Mouse (Mus musculus) hindbrain, embryonic 16.5 days (tissue): ENCODE results near the gene Apobec2. TPM values are rescaled to one million over a fixed set of nuclear protein-coding genes. Genes with fewer than 3 reads are reported as not detected.

ENCODE experiments used
- ATAC-seq: fragments of 200-750 bp; cut with Nextera tagmentation; 2 replicates; pipeline ENCODE4 v1.8.0; 2017; ENCODE audit warnings: moderate TSS enrichment, moderate library complexity
- H3K27ac ChIP-seq: fragments of 300-500 bp; sonication (generic); 2 replicates; pipeline ENCODE4 v1.5.1; 2014; ENCODE audit warnings: low read depth, mild to moderate bottlenecking, control low read depth, low read length, moderate library complexity
- H3K27me3 ChIP-seq: fragments of 300-500 bp; sonication (generic); replicated peaks from 2 replicates; pipeline ENCODE4 v1.6.1; 2014; ENCODE audit warnings: low read length; ENCODE audit not compliant: control insufficient read depth, insufficient read depth
- H3K36me3 ChIP-seq: fragments of 300-500 bp; sonication (generic); 2 replicates; pipeline ENCODE4 v1.6.1; 2014; ENCODE audit warnings: mild to moderate bottlenecking, low read length, moderate library complexity, mixed read lengths; ENCODE audit not compliant: control insufficient read depth, insufficient read depth
- H3K4me1 ChIP-seq: fragments of 300-500 bp; sonication (generic); 2 replicates; pipeline ENCODE4 v1.6.1; 2014; ENCODE audit warnings: low read depth, low read length; ENCODE audit not compliant: control insufficient read depth, insufficient read depth
- H3K4me2 ChIP-seq: fragments of 300-500 bp; sonication (generic); 2 replicates; pipeline ENCODE4 v1.6.1; 2014; ENCODE audit warnings: mild to moderate bottlenecking, low read length, control low read depth, moderate library complexity
- H3K4me3 ChIP-seq: fragments of 300-500 bp; sonication (generic); 2 replicates; pipeline ENCODE4 v1.5.1; 2014; ENCODE audit warnings: mild to moderate bottlenecking, low read length, control low read depth, moderate library complexity
- H3K9ac ChIP-seq: fragments of 300-500 bp; sonication (generic); 2 replicates; pipeline ENCODE4 v1.6.1; 2014; ENCODE audit warnings: low read depth, mild to moderate bottlenecking, control low read depth, low read length, moderate library complexity
- H3K9me3 ChIP-seq: fragments of 300-500 bp; sonication (generic); 2 replicates; pipeline ENCODE4 v1.6.1; 2014; ENCODE audit warnings: mild to moderate bottlenecking, low read length, moderate library complexity; ENCODE audit not compliant: control insufficient read depth
- WGBS: fragments of 180-500 bp; shearing (Covaris S2); extraction: QIAGEN DNeasy Blood & Tissue Kit; methylation state at CpG from one replicate; pipeline ENCODE4 v1.1.7; 2014; 5-methylcytosine and 5-hydroxymethylcytosine counted together
- polyA plus RNA-seq: library from polyadenylated mRNA; unstranded; fragments of >200 nt; fragmentation: Nextera tagmentation; extraction: Ambion mirVana; gene quantifications from 2 replicates; pipeline ENCODE4 v1.2.1, GENCODE M21; 2015

Apobec2 gene
- polyA plus RNA-seq, 1 experiment from 2014 or later: 0.88 TPM

DNA sequence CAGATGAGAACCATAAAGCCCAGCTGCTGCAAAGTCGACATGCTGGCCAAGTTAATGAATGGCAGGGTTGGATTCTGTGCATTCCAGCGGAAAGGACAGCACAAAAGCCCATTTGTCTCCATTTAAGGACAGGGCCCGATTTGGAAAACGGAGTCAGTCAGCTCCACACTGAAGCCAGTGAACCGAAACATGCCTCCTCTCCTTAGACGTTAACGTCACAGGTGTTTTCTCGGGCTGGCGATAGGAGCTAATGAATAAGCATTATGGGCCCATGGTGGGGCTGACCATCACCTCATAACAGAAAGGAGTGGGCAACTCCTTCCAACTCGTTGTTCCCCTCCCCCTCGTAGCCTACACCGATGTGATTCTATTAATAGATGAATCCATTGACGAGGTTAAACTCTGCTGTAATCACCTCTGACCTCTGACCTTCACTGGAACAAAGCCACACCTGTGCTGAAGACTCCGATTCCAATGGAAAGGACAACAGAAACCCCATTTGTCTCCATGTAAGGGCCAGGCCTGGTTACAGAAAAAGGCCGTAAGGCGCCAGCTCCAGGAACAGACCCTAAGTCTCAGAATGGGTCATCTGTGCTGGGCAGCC lies 10.9 kb upstream of the Apobec2 start:
- ATAC-seq: no peak
- Histone ChIP-seq H3K9me3 (no peaks in the 10 kb centered on the region), H3K4me1 (no peaks in the 10 kb centered on the region), H3K4me2 (no peak overlapping the region), H3K9ac (no peak overlapping the region), H3K36me3 (no peaks in the 10 kb centered on the region), H3K27ac (no peak overlapping the region), H3K27me3 (no peaks in the 10 kb centered on the region), H3K4me3 (no peak overlapping the region)
- WGBS: 56% methylated on average over 16 of the region's 16 CpGs

- Histone ChIP-seq H3K4me3 (no peak overlapping the region), H3K27ac (no peak overlapping the region), H3K4me2 (no peak overlapping the region), H3K36me3 (no peaks in the 10 kb centered on the region), H3K4me1 (no peaks in the 10 kb centered on the region), H3K27me3 (no peaks in the 10 kb centered on the region), H3K9ac (no peak overlapping the region), H3K9me3 (no peaks in the 10 kb centered on the region)
- WGBS: 55% methylated on average over 7 of the region's 7 CpGs
- ATAC-seq: peak; percentile 56; the same call in 1 of the 2 replicates
These were observed 10.2 kb upstream of the Apobec2 start for GRCm38 (mm10) chr17:48442745-48443457.

GRCm38 (mm10) chr17:48437421-48437911 lies 4.7 kb upstream of the Apobec2 start:
- Histone ChIP-seq H3K9me3 (no peaks in the 10 kb centered on the region), H3K9ac (no peak overlapping the region), H3K27me3 (no peaks in the 10 kb centered on the region), H3K4me3 (no peak overlapping the region), H3K27ac (peak overlapping the region; percentile 59; the same call in 1 of the 2 replicates), H3K4me2 (no peak overlapping the region), H3K4me1 (peaks cover 1% of the 10 kb centered on the region; the same call in 1 of the 2 replicates), H3K36me3 (no peaks in the 10 kb centered on the region)
- WGBS: 35% methylated on average over 7 of the region's 7 CpGs
- ATAC-seq: peak; percentile 72

- no peak overlapping the region for H3K9ac ChIP-seq
- 85% methylated on average over 1 of the region's 1 CpGs for WGBS
- peaks cover 4% of the 10 kb centered on the region; the same call in 1 of the 2 replicates for H3K4me1 ChIP-seq
- H3K9me3 ChIP-seq: no peaks in the 10 kb centered on the region
- no peaks in the 10 kb centered on the region for H3K27me3 ChIP-seq
- no peak overlapping the region for H3K4me2 ChIP-seq
- no peak overlapping the region for H3K27ac ChIP-seq
- H3K36me3 ChIP-seq: no peaks in the 10 kb centered on the region
- no peak overlapping the region for H3K4me3 ChIP-seq
- ATAC-seq: no peak
These were observed 3.8 kb upstream of the Apobec2 start for GRCm38 (mm10) chr17:48436487-48436886.

GRCm38 (mm10) chr17:48434479-48434878 lies 1.7 kb upstream of the Apobec2 start:
- peaks cover 4% of the 10 kb centered on the region; the same call in 1 of the 2 replicates for H3K4me1 ChIP-seq
- no peak overlapping the region for H3K27ac ChIP-seq
- H3K9ac ChIP-seq: no peak overlapping the region
- no peak overlapping the region for H3K4me3 ChIP-seq
- H3K4me2 ChIP-seq: no peak overlapping the region
- H3K27me3 ChIP-seq: no peaks in the 10 kb centered on the region
- H3K36me3 ChIP-seq: no peaks in the 10 kb centered on the region
- no peaks in the 10 kb centered on the region for H3K9me3 ChIP-seq
- ATAC-seq: no peak
- WGBS: 79% methylated on average over 5 of the region's 5 CpGs

GRCm38 (mm10) chr17:48433689-48434330 lies 1.1 kb upstream of the Apobec2 start:
- WGBS: 74% methylated on average over 6 of the region's 6 CpGs

DNA sequence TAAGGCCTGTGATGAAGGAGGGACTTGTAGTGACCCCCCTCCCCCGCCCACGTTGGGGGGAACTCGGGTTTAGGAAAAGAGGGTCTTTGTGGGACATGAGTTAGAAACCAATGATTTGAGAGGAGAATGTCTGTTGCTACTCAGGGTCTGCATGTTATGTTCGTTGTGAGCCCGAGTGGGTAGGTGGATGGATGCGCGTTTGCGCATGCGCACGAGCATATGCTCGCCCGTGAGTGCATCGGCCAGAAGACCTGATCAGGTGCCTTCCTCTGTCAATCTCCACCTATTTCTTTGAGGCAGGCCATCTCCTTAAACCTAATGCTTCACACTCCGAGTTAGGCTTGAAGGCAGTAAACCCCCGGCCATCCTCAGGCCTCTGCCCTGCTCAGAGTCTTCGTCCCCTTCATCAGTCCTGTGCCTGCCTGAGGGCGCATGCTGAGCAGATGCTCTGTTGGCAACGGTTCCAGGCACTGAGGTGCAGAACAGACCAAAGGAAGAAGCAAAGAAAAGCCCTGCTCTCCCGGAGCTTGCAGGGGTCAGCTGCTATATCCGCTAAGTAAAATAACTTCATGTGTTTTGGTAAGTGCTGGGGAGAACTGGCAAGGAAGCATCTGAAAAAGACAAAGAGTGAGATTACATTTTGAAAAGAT lies 401 bp upstream of the Apobec2 start:
- Histone ChIP-seq H3K27ac (no peak overlapping the region), H3K9ac (no peak overlapping the region), H3K36me3 (no peaks in the 10 kb centered on the region), H3K4me1 (peaks cover 4% of the 10 kb centered on the region; the same call in 1 of the 2 replicates), H3K4me2 (no peak overlapping the region), H3K9me3 (no peaks in the 10 kb centered on the region), H3K27me3 (no peaks in the 10 kb centered on the region), H3K4me3 (no peak overlapping the region)
- WGBS: 75% methylated on average over 20 of the region's 20 CpGs
- ATAC-seq: no peak

More at GRCm38 (mm10) chr17:48433689-48434330, 1.1 kb upstream of the Apobec2 start:
- Histone ChIP-seq H3K4me1 (peaks cover 4% of the 10 kb centered on the region; the same call in 1 of the 2 replicates), H3K4me2 (no peak overlapping the region), H3K36me3 (no peaks in the 10 kb centered on the region), H3K4me3 (no peak overlapping the region), H3K27me3 (no peaks in the 10 kb centered on the region), H3K9me3 (no peaks in the 10 kb centered on the region), H3K9ac (no peak overlapping the region), H3K27ac (no peak overlapping the region)
- ATAC-seq: no peak

- WGBS: 79% methylated on average over 5 of the region's 5 CpGs
- ATAC-seq: no peak
These were observed 1.7 kb downstream of the Apobec2 start for GRCm38 (mm10) chr17:48431054-48431453.

More at GRCm38 (mm10) chr17:48431054-48431453, 1.7 kb downstream of the Apobec2 start:
- Histone ChIP-seq H3K4me1 (peaks cover 4% of the 10 kb centered on the region; the same call in 1 of the 2 replicates), H3K4me2 (no peak overlapping the region), H3K27ac (no peak overlapping the region), H3K4me3 (no peak overlapping the region), H3K36me3 (no peaks in the 10 kb centered on the region), H3K27me3 (no peaks in the 10 kb centered on the region), H3K9ac (no peak overlapping the region), H3K9me3 (no peaks in the 10 kb centered on the region)
